Mouse (Mus musculus): Measurements from ENCODE around the gene Abtb2.

- TF ChIP-seq POLR2AphosphoS5 (IDR thresholded peaks at IDR 0.05; ENCODE audit: insufficient replicate concordance, low read depth, low read length) (no peak), TAL1 (conservative IDR thresholded peaks at IDR 0.05; ENCODE audit: low read depth, low read length) (no peak)
These were observed 49.6 kb upstream of the Abtb2 start for GRCm38 (mm10) chr2:103516472-103516871.
